Mouse (Mus musculus) right cerebral cortex, postnatal 36 days (tissue): Measurements from ENCODE around the gene Rel.
A peak's percentile ranks its signal among the peaks of the same experiment; 100 is the strongest.
"Not testable (repeated sequence)": the region's sequence is repeated elsewhere in the genome, so short reads cannot be mapped to it uniquely, and the experiment has no call there.

ENCODE experiments used
- DNase-seq, 2 experiments: peaks; one replicate each; pipeline ENCODE4 v3.0.0; 2022; ENCODE audit warnings: low spot score in 2 of 2, mixed read lengths in 1 of 2

Rel gene

GRCm38 (mm10) chr11:23770760-23771506, at the start of gene Rel:
TSS of gene Rel (minus strand) at chr11:23770970.
- DNase-seq, result peak; percentile 89 to 90

- no peak for DNase-seq
These were observed 48.0 kb upstream of the Rel start for GRCm38 (mm10) chr11:23818745-23819144.

DNA sequence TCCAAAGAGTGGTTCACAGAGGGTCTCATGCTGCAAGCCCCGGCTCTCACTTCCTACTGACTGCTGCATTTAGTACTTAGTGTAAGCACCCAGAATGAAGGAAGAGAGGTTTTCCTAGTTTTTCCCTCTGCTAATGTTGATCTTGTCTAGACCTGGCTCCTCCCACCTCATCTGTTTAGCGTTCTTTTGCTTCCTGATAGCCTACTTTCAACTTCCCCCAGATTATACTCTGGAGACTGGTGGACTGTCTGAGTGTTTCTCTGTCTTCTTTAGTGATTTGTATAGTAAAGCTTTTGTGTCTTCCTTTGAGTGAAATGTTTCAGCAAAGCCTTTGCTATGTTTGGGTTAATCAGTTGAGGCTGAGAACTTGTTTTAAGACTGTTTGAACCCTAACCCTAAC, 40.0 kb upstream of the Rel start:
- no peak for DNase-seq

GRCm38 (mm10) chr11:23805716-23806115, 34.9 kb upstream of the Rel start:
- DNase-seq, result no peak

- no peak for DNase-seq
These were observed 32.4 kb upstream of the Rel start for GRCm38 (mm10) chr11:23803136-23803535.

GRCm38 (mm10) chr11:23802256-23802655, 31.5 kb upstream of the Rel start:
- no peak for DNase-seq

GRCm38 (mm10) chr11:23801851-23802250, 31.1 kb upstream of the Rel start:
- no peak for DNase-seq

DNA sequence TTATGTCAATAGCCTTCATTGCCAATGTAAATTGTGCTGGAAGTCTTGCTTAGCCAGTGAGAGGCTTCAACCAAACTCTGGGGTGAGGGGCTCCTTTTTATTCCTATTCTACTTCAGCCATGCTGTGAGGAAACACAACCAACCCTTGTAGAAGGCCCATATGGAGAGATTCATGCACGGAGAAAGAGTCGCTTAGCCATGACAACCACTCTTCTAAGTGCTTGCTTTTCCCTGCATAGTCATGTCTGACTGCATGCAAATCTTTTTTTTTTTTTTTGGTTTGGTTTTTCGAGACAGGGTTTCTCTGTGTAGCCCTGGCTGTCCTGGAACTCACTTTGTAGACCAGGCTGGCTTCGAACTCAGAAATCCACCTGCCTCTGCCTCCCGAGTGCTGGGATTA, 12.9 kb upstream of the Rel start:
- DNase-seq, result not testable (repeated sequence)

GRCm38 (mm10) chr11:23783085-23783484, 12.3 kb upstream of the Rel start:
- no peak for DNase-seq

- no peak for DNase-seq
These were observed 11.3 kb upstream of the Rel start for GRCm38 (mm10) chr11:23782038-23782437.

GRCm38 (mm10) chr11:23778787-23779201, 8.0 kb upstream of the Rel start:
- no peak for DNase-seq

GRCm38 (mm10) chr11:23772471-23772870, 1.7 kb upstream of the Rel start:
- DNase-seq, result no peak

- no peak for DNase-seq
These were observed 832 bp upstream of the Rel start for GRCm38 (mm10) chr11:23771507-23772097.

DNA sequence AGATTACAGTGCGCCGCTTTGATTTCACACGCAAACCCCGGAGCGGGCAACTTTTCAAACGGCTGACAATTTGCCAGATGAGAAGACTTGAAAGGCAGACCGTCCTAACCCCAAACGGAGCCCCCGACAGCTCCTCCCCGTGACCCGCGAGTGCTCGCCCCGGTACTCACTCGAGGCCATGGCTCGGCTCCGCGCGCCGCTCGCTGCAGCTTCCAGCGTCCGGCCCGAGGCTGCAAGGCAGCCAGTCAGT, 335 bp downstream of the Rel start:
- no peak for DNase-seq

- no peak for DNase-seq
These were observed 872 bp downstream of the Rel start for GRCm38 (mm10) chr11:23769686-23770509.

GRCm38 (mm10) chr11:23769033-23769432, 1.7 kb downstream of the Rel start:
- DNase-seq, result no peak

- DNase-seq, result no peak
These were observed 2.8 kb downstream of the Rel start for GRCm38 (mm10) chr11:23767928-23768327.

DNA sequence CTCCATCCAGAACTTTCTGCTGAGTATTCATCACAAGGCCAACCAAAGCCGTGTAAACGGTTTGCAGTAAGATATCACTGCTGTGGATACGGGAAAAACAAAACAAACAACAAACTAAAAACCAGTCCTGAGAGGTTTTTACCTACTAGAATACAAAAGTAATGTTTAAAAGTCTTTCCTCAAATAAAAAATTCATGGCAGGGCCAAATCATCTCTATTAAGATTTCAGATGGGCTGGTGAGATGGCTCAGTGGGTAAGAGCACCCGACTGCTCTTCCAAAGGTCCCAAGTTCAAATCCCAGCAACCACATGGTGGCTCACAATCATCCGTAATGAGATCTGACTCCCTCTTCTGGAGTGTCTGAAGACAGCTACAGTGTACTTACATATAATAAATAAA, 3.4 kb downstream of the Rel start:
- DNase-seq, result not testable (repeated sequence)

GRCm38 (mm10) chr11:23762635-23763034, 8.1 kb downstream of the Rel start:
- no peak for DNase-seq

- DNase-seq, result no peak
These were observed 12.6 kb downstream of the Rel start for GRCm38 (mm10) chr11:23758218-23758617.

GRCm38 (mm10) chr11:23754329-23754728, 16.4 kb downstream of the Rel start:
- no peak for DNase-seq

DNA sequence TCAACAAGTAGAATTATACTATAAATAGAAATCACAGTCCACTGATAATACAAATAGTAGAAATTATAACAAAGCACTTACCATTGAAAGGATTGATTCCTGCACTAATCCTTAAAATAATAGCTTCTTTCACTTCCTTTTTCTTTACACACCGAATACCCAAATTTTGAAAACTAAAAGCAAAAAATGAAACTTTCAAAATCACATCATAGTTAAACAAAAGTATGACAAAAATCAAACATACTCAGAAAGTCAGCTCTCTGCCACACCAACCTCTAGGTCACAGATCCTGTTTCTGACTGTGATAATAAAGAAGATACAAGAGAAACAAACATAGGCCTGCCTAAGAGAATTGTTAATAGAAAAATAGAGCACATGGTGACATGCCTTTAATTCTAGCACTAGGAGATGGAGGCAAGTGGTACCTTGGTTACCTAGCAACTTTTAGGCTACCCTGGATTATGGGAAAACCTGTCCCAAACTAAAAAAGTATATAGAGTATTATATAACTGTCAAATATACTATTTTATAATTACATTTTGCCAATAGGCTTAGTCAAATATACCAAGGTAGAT, 17.5 kb downstream of the Rel start:
- DNase-seq, result no peak

GRCm38 (mm10) chr11:23746102-23746501, 24.7 kb downstream of the Rel start:
- DNase-seq, result no peak
